Mouse (Mus musculus): ENCODE results near the gene Ptger4.

Gene Ptger4

GRCm38 (mm10) chr15:5243959-5244905 lies at the start of gene Ptger4:
Gene Ptger4 (minus strand): TSS chr15:5244187.
- peak; percentile 92 for DNase-seq (ENCODE audit: low spot score)

GRCm38 (mm10) chr15:5288412-5288811 lies 44.4 kb upstream of the Ptger4 start:
- no peak for DNase-seq (ENCODE audit: low spot score)

- no peak for DNase-seq (ENCODE audit: low spot score)
Observed at GRCm38 (mm10) chr15:5287072-5287471, 43.1 kb upstream of the Ptger4 start.

GRCm38 (mm10) chr15:5281316-5281715 lies 37.3 kb upstream of the Ptger4 start:
- no peak for DNase-seq (ENCODE audit: low spot score)

GRCm38 (mm10) chr15:5279831-5280230 lies 35.8 kb upstream of the Ptger4 start:
- no peak for DNase-seq (ENCODE audit: low spot score)

GRCm38 (mm10) chr15:5278525-5278924 lies 34.5 kb upstream of the Ptger4 start:
- no peak for DNase-seq (ENCODE audit: low spot score)

GRCm38 (mm10) chr15:5273981-5274380 lies 30.0 kb upstream of the Ptger4 start:
- no peak for DNase-seq (ENCODE audit: low spot score)

- no peak for DNase-seq (ENCODE audit: low spot score)
Observed at GRCm38 (mm10) chr15:5266095-5266494, 22.1 kb upstream of the Ptger4 start.

GRCm38 (mm10) chr15:5262874-5263504 lies 19.0 kb upstream of the Ptger4 start:
- DNase-seq (ENCODE audit: low spot score), result no peak

GRCm38 (mm10) chr15:5262095-5262667 lies 18.2 kb upstream of the Ptger4 start:
- no peak for DNase-seq (ENCODE audit: low spot score)

GRCm38 (mm10) chr15:5261004-5261403 lies 17.0 kb upstream of the Ptger4 start:
- DNase-seq (ENCODE audit: low spot score), result no peak

- no peak for DNase-seq (ENCODE audit: low spot score)
Observed at GRCm38 (mm10) chr15:5260183-5260582, 16.2 kb upstream of the Ptger4 start.

- no peak for DNase-seq (ENCODE audit: low spot score)
Observed at GRCm38 (mm10) chr15:5250182-5250581, 6.2 kb upstream of the Ptger4 start.

- DNase-seq (ENCODE audit: low spot score), result no peak
Observed at GRCm38 (mm10) chr15:5243036-5243958, 690 bp downstream of the Ptger4 start.

- no peak for DNase-seq (ENCODE audit: low spot score)
Observed at GRCm38 (mm10) chr15:5242241-5243035, 1.5 kb downstream of the Ptger4 start.

- no peak for DNase-seq (ENCODE audit: low spot score)
Observed at GRCm38 (mm10) chr15:5241304-5242201, 2.4 kb downstream of the Ptger4 start.

- DNase-seq (ENCODE audit: low spot score), result no peak
Observed at GRCm38 (mm10) chr15:5240360-5240759, 3.6 kb downstream of the Ptger4 start.

GRCm38 (mm10) chr15:5239901-5240300 lies 4.1 kb downstream of the Ptger4 start:
- DNase-seq (ENCODE audit: low spot score), result no peak

GRCm38 (mm10) chr15:5239361-5239760 lies 4.6 kb downstream of the Ptger4 start:
- DNase-seq (ENCODE audit: low spot score), result no peak

- DNase-seq (ENCODE audit: low spot score), result no peak
Observed at GRCm38 (mm10) chr15:5238553-5238952, 5.4 kb downstream of the Ptger4 start.
